Mouse (Mus musculus): ENCODE results near the gene Serpinb1a. TPM values are rescaled to one million over a fixed set of nuclear protein-coding genes. Genes with fewer than 3 reads are reported as not detected.

Gene Serpinb1a
- polyA plus RNA-seq, 1 experiment from 2014 or later = 5.4 TPM

GRCm38 (mm10) chr13:32863456-32863855, 12.5 kb upstream of the Serpinb1a start:
- no peak for ATAC-seq (ENCODE audit: low FRiP score, low read depth)
- no peaks in the 10 kb centered on the region for H3K36me3 ChIP-seq

DNA sequence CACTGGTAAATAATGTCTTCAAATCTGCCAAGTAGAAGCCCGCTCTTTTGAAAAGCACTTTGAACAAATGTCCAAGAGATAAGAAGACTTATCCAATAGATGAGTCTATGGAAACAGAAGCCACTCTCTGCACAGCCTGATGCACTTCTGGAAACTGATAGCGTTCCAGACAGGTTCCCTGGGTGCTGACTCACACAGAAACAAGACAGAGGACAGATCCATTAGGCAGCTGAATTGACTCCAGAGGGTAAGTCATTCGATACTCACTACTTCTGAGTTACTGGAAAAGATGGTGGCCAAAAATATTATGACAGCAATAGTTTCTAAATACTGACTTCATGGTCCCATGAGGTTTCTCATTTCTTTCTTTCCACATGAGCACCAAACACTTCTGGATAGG, 9.8 kb upstream of the Serpinb1a start:
- no peaks in the 10 kb centered on the region for H3K36me3 ChIP-seq
- WGBS = 78% methylated on average over 3 of the region's 3 CpGs
- no peaks in the 10 kb centered on the region for H3K9me3 ChIP-seq
- peaks cover 3% of the 10 kb centered on the region; the same call in 1 of the 2 replicates for H3K27me3 ChIP-seq
- H3K4me1 ChIP-seq = no peaks in the 10 kb centered on the region
- ATAC-seq (ENCODE audit: low FRiP score, low read depth) = no peak
- no peak overlapping the region for H3K4me2 ChIP-seq (replicated peaks)
- H3K27ac ChIP-seq = no peak overlapping the region
- H3K9ac ChIP-seq = no peak overlapping the region
- no peak overlapping the region for H3K4me3 ChIP-seq

More at GRCm38 (mm10) chr13:32863456-32863855, 12.5 kb upstream of the Serpinb1a start:
- H3K4me1 ChIP-seq = no peaks in the 10 kb centered on the region
- no peak overlapping the region for H3K9ac ChIP-seq
- no peaks in the 10 kb centered on the region for H3K9me3 ChIP-seq
- H3K4me3 ChIP-seq = no peak overlapping the region
- H3K27me3 ChIP-seq = peaks cover 3% of the 10 kb centered on the region; the same call in 1 of the 2 replicates
- no peak overlapping the region for H3K27ac ChIP-seq
- no peak overlapping the region for H3K4me2 ChIP-seq (replicated peaks)

DNA sequence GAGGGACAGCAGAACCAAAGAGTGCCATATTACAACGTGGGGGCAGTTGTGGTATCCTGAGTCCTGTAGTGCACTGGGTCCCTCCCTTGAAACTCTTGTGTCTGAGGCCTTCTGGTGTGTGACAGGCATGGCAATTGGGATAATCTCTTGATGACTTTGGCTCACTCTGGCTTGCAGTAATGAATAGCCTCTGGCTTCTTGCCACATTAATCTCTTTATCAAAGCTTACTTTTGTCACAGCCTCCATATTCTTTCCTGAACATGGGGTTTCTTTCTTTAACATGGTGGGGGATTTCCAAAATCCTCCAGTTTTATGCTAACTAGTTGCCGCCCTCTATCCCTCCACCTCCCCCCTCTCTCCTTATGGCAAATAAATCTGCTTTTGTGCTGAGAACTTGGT, 2.1 kb upstream of the Serpinb1a start:
- no peaks in the 10 kb centered on the region for H3K36me3 ChIP-seq
- no peaks in the 10 kb centered on the region for H3K9me3 ChIP-seq
- no peak overlapping the region for H3K4me3 ChIP-seq
- WGBS = 74% methylated on average over 2 of the region's 2 CpGs
- no peaks in the 10 kb centered on the region for H3K27me3 ChIP-seq
- no peak overlapping the region for H3K9ac ChIP-seq
- no peak for ATAC-seq (ENCODE audit: low FRiP score, low read depth)
- peaks cover 25% of the 10 kb centered on the region for H3K4me1 ChIP-seq
- H3K4me2 ChIP-seq (replicated peaks) = no peak overlapping the region
- H3K27ac ChIP-seq = no peak overlapping the region

DNA sequence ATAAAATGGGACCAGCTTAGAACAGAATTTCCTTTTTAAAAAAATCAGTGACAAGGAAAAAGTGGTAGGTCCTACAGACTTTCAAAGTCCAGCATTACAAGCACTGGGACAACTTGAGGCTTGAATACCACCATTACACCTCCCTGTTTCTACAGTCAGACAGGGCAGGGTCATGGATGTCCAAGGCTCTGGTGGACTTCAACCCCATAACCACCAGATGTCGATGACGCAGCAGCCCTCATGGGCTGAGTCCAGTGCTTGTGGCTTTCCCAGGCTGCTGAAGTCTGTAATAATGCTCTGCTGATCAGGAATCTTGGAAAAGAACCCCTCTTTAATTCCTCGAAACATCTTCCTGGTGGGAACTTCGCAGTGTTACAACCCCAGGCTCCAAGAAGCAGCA, 1.6 kb upstream of the Serpinb1a start:
- Histone ChIP-seq H3K4me1 (peaks cover 25% of the 10 kb centered on the region), H3K9ac (no peak overlapping the region), H3K27me3 (no peaks in the 10 kb centered on the region), H3K4me2 (replicated peaks) (no peak overlapping the region), H3K4me3 (no peak overlapping the region), H3K9me3 (no peaks in the 10 kb centered on the region), H3K27ac (no peak overlapping the region), H3K36me3 (no peaks in the 10 kb centered on the region)
- WGBS = 94% methylated on average over 4 of the region's 4 CpGs
- ATAC-seq (ENCODE audit: low FRiP score, low read depth) = no peak

DNA sequence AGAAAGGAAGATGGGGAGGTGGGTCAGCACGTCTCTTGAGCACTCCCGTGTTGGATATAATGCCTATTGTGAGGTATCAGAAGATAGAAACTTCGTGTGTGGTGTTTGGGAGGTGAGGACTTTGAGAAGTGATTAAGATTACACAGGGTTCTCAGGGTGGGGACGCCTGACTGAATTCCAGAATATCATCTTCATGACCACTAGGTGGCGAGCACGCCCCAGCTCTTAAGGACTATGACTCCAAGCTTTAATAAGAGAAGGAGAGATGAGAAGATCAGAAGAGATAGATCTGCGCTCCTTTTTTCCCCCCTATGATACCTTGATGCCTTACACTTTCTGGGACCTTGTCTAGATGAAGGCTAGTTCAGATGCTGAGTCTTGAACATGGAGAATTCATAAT, 982 bp upstream of the Serpinb1a start:
- Histone ChIP-seq H3K9ac (no peak overlapping the region), H3K4me2 (replicated peaks) (no peak overlapping the region), H3K9me3 (no peaks in the 10 kb centered on the region), H3K4me1 (peaks cover 25% of the 10 kb centered on the region), H3K27ac (no peak overlapping the region), H3K27me3 (no peaks in the 10 kb centered on the region), H3K4me3 (no peak overlapping the region), H3K36me3 (no peaks in the 10 kb centered on the region)
- no peak for ATAC-seq (ENCODE audit: low FRiP score, low read depth)
- WGBS = 13% methylated on average over 7 of the region's 7 CpGs

GRCm38 (mm10) chr13:32850156-32850555, 829 bp downstream of the Serpinb1a start:
- no peaks in the 10 kb centered on the region for H3K36me3 ChIP-seq
- no peak overlapping the region for H3K27ac ChIP-seq
- H3K9ac ChIP-seq = no peak overlapping the region; the same call in 1 of the 2 replicates
- no peak for ATAC-seq (ENCODE audit: low FRiP score, low read depth)
- H3K9me3 ChIP-seq = no peaks in the 10 kb centered on the region
- H3K27me3 ChIP-seq = no peaks in the 10 kb centered on the region
- H3K4me1 ChIP-seq = peaks cover 25% of the 10 kb centered on the region
- 45% methylated on average over 1 of the region's 1 CpGs for whole genome bisulfite sequencing
- H3K4me2 ChIP-seq (replicated peaks) = no peak overlapping the region
- no peak overlapping the region for H3K4me3 ChIP-seq

- Histone ChIP-seq H3K4me2 (replicated peaks) (no peak overlapping the region), H3K9me3 (no peaks in the 10 kb centered on the region), H3K36me3 (no peaks in the 10 kb centered on the region), H3K9ac (no peak overlapping the region), H3K27ac (no peak overlapping the region), H3K4me3 (no peak overlapping the region), H3K4me1 (peaks cover 25% of the 10 kb centered on the region), H3K27me3 (no peaks in the 10 kb centered on the region)
- no peak for ATAC-seq (ENCODE audit: low FRiP score, low read depth)
Measured at GRCm38 (mm10) chr13:32849531-32850123, 1.4 kb downstream of the Serpinb1a start.

GRCm38 (mm10) chr13:32849092-32849491, 1.9 kb downstream of the Serpinb1a start:
- H3K9me3 ChIP-seq = no peaks in the 10 kb centered on the region
- peaks cover 25% of the 10 kb centered on the region for H3K4me1 ChIP-seq
- no peak overlapping the region for H3K27ac ChIP-seq
- H3K4me3 ChIP-seq = no peak overlapping the region
- H3K27me3 ChIP-seq = no peaks in the 10 kb centered on the region
- 40% methylated on average over 4 of the region's 4 CpGs for WGBS
- no peak overlapping the region for H3K9ac ChIP-seq
- no peak overlapping the region for H3K4me2 ChIP-seq (replicated peaks)
- no peak for ATAC-seq (ENCODE audit: low FRiP score, low read depth)
- no peaks in the 10 kb centered on the region for H3K36me3 ChIP-seq

GRCm38 (mm10) chr13:32846221-32846620, 4.8 kb downstream of the Serpinb1a start:
- H3K27ac ChIP-seq = no peak overlapping the region
- H3K27me3 ChIP-seq = no peaks in the 10 kb centered on the region
- no peaks in the 10 kb centered on the region for H3K9me3 ChIP-seq
- H3K4me2 ChIP-seq (replicated peaks) = no peak overlapping the region
- H3K4me1 ChIP-seq = peaks cover 18% of the 10 kb centered on the region
- no peak for ATAC-seq (ENCODE audit: low FRiP score, low read depth)
- no peak overlapping the region for H3K9ac ChIP-seq
- no peak overlapping the region for H3K4me3 ChIP-seq
- no peaks in the 10 kb centered on the region for H3K36me3 ChIP-seq

- WGBS = 88% methylated on average over 3 of the region's 3 CpGs
- no peak overlapping the region for H3K4me2 ChIP-seq (replicated peaks)
Measured at GRCm38 (mm10) chr13:32841349-32841748, 9.6 kb downstream of the Serpinb1a start.

DNA sequence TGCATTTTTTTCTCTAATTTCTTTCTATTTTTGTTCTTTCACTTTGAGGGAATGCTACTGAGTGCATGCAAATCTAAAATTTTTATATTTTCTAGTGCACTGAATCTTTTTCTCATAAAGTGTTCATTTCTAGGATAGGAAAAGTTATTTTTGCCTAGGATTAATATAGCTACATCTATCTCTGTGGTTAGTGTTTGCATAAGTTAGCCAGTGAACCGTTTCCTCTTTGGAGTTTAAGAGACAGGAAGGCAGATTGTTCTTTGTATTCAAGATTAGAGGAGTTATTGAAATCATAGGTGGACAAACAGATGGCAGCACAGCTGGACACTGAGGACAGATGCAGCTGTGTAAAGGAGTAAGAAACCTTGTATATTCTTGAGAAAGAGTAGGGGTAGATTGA, 11.7 kb downstream of the Serpinb1a start:
- H3K27me3 ChIP-seq = no peaks in the 10 kb centered on the region
- 64% methylated on average over 1 of the region's 1 CpGs for WGBS
- no peak for ATAC-seq (ENCODE audit: low FRiP score, low read depth)
- no peaks in the 10 kb centered on the region for H3K36me3 ChIP-seq
- H3K4me1 ChIP-seq = no peaks in the 10 kb centered on the region
- no peaks in the 10 kb centered on the region for H3K9me3 ChIP-seq
- H3K27ac ChIP-seq = no peak overlapping the region
- H3K9ac ChIP-seq = no peak overlapping the region
- no peak overlapping the region for H3K4me2 ChIP-seq (replicated peaks)
- no peak overlapping the region for H3K4me3 ChIP-seq

More at GRCm38 (mm10) chr13:32841349-32841748, 9.6 kb downstream of the Serpinb1a start:
- Histone ChIP-seq H3K9me3 (no peaks in the 10 kb centered on the region), H3K36me3 (no peaks in the 10 kb centered on the region), H3K9ac (no peak overlapping the region), H3K27ac (no peak overlapping the region), H3K4me3 (no peak overlapping the region), H3K4me1 (no peaks in the 10 kb centered on the region), H3K27me3 (no peaks in the 10 kb centered on the region)
- no peak for ATAC-seq (ENCODE audit: low FRiP score, low read depth)

- 85% methylated on average over 5 of the region's 5 CpGs for WGBS
- Histone ChIP-seq H3K27me3 (no peaks in the 10 kb centered on the region), H3K9ac (no peak overlapping the region), H3K4me2 (replicated peaks) (no peak overlapping the region), H3K4me3 (no peak overlapping the region), H3K9me3 (no peaks in the 10 kb centered on the region), H3K4me1 (no peaks in the 10 kb centered on the region), H3K36me3 (no peaks in the 10 kb centered on the region), H3K27ac (no peak overlapping the region)
- no peak for ATAC-seq (ENCODE audit: low FRiP score, low read depth)
Measured at GRCm38 (mm10) chr13:32834513-32834912, 16.5 kb downstream of the Serpinb1a start.

GRCm38 (mm10) chr13:32833237-32833636, 17.7 kb downstream of the Serpinb1a start:
- H3K4me2 ChIP-seq (replicated peaks) = no peak overlapping the region
- no peak overlapping the region for H3K27ac ChIP-seq
- no peaks in the 10 kb centered on the region for H3K27me3 ChIP-seq
- H3K4me3 ChIP-seq = no peak overlapping the region
- WGBS = 79% methylated on average over 6 of the region's 6 CpGs
- H3K36me3 ChIP-seq = no peaks in the 10 kb centered on the region
- H3K9ac ChIP-seq = no peak overlapping the region
- H3K4me1 ChIP-seq = no peaks in the 10 kb centered on the region
- ATAC-seq (ENCODE audit: low FRiP score, low read depth) = no peak
- H3K9me3 ChIP-seq = no peaks in the 10 kb centered on the region

Data from limb, embryonic 13.5 days (tissue).